Mouse (Mus musculus) lung, postnatal 4 days (tissue): ENCODE data around the gene Dnm3.

Source experiments
- DNase-seq, 2 experiments: peaks; one replicate each; pipeline ENCODE4 v3.0.0; 2021

The Dnm3 gene

DNA sequence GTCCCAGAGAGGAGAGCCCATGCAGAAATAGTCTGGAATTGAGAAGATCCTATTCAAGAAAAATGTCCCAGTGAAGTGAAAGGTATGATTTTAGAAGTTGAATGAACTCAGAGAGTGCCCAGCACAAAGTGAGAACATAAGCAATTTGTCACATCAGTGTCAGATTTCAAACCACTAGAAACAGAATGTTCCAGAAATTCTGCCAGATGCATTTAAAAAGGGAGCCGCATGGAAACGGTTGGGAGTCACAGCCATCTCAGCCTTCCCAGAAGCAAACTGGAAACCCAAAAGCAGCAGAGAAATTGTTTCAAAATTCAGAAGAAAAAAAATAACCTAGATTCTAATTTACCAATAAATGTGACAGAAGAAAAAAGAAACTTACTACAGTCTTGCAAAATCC lies 154.7 kb downstream of the Dnm3 start:
- DNase-seq = no peak

DNA sequence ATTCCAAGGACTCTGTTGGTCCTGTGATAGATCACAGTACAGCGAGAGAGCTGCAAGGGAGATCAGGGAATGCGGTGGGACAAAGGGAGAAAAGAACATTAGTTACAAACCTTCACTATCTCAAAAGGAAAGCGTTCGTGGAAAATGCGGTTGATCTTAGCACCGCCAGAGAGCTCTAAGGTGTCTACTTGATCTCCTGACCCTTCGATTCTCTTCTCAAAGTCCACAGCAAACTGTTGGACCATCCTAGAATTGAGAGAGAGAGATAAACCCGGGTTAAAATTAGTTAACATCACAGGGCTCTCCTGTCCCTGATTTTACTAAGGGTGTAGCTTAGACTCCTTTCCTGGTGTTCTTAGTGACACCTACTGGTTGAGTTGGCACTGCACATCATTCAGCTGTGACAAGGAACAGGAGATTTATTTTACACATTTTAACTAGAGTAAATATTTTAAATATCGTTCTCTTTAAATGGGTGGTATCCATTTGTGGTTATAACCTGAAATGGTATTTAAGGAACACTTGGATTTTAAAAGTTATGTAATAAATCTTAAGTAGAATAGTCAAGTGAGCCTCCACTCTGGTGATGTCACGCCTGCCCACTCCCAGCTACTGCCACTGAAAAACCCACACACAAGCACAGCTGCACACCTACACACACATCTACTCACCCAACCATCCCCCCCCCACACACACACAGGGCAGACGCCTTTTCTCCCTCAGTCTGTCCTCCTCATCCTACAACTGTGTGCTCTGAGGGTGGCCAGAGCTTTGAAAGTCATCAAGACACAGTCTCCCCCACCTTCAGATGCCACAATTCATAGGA lies 164.2 kb downstream of the Dnm3 start:
- peak in 1 of 2 experiments; percentile 26 for DNase-seq

DNA sequence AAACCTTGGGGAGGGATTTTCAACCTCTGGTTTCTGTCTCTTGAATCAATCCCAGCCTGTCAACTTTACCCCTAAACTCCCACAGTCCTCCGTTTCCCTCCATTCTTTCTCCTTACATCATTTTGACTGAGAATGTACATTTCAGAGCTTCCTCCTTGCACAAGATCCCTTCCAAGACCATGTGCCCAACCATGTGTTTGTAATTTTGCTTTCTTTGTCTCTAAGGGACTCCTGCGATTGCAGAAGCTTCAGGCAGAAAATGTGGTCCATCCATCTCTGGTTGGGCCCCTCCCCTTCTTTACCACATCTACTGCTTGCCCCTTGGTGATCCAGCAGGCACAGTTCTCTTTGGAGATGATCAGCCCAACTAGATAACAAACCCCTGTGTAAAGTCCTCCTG lies 165.2 kb downstream of the Dnm3 start:
- no peak for DNase-seq

DNA sequence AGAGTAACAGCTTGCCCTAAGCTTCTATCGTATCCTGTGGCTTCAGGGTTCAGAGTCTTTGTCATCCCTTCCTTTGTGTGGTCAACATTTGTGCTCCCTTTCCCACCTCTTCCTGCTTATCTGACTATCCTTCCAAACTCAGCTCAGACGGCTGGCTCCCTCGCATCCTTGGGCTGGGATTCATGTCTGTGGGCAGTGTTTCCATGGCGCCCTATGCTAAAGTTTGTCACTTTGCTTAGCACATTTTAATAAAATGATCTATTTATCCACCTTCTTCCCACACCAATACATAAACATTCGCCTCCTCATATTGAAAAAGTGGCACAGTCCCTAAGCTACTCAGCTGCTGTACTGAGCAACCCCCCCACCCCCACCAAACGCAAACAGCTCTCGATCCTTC lies 165.7 kb downstream of the Dnm3 start:
- no peak for DNase-seq

DNA sequence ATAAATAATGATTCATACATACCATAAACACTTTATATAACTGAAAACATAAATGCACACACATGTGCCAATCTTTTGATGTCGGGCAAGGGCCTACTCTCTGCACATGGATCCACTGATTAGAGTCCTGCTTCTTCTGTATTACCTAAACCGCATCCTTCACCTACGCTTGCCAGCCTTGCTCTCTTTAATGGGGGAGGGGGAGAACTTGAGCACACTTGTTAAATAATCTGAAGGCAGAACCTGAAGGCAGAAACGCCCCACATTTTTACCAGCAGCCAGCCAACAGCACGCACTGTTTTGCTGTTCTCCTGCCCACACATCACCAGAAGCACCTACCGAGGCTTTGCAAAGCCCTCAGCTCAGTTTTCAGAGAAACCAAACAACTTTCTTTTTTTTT lies 172.6 kb downstream of the Dnm3 start:
- no peak for DNase-seq

DNA sequence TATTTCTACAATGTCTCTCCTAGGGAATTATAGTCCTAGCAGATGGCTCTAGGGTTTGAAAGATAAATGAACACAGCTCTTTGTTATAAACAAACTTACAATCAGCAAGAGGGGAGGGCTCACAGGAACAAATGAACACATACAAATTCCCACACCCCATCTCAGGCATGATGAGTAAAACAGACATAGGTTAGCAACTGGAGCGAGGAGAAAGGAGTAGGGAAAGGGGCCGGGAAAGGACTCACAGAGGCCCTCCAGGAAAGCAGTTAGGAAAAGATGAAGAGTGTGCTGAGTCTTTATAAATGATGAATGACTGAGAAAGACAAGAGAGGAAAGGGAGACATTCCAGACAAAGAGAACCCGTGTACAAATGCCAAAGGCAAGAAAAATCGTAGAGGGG lies 175.4 kb downstream of the Dnm3 start:
- no peak for DNase-seq

DNA sequence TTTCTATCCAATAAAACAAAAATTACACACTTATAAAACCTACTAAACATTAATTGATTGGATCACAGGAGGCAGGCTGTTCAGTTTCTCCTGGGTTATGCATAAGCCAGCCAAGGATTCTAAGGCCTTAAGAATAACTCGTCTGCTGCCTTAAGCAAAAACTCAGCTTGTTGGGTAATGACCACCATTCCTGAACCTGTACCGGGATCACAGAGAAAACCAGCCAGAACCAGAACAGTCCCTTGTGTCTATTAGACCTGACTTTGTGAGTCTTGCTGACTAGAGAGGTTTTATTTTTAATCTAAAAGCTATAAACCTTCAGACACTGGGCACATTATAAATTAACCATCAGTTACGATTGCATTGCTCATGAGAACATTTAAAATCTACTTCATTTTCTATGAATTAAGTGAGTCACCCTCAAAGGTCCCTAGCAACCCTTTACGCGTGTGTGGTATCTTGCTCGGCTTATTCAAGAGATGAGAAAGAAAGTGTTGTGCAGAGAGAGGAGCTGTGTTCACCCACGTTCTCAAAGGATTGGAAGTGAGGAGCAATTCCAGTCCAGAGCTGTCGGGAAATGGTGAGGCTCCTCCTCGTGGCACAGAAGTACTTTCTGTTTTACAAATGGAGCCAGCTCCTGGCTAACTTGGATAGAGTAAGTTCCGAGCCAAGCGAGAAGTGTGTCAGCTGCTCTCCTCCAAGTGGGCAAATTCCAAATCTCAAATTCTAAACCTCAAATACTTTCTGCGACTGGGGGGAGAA lies 178.1 kb downstream of the Dnm3 start:
- no peak for DNase-seq

- no peak for DNase-seq
Observed at GRCm38 (mm10) chr1:162298527-162298926, 179.3 kb downstream of the Dnm3 start.

GRCm38 (mm10) chr1:162295443-162295842 lies 182.4 kb downstream of the Dnm3 start:
- no peak for DNase-seq

GRCm38 (mm10) chr1:162294572-162294910 lies 183.3 kb downstream of the Dnm3 start:
- no peak for DNase-seq

DNA sequence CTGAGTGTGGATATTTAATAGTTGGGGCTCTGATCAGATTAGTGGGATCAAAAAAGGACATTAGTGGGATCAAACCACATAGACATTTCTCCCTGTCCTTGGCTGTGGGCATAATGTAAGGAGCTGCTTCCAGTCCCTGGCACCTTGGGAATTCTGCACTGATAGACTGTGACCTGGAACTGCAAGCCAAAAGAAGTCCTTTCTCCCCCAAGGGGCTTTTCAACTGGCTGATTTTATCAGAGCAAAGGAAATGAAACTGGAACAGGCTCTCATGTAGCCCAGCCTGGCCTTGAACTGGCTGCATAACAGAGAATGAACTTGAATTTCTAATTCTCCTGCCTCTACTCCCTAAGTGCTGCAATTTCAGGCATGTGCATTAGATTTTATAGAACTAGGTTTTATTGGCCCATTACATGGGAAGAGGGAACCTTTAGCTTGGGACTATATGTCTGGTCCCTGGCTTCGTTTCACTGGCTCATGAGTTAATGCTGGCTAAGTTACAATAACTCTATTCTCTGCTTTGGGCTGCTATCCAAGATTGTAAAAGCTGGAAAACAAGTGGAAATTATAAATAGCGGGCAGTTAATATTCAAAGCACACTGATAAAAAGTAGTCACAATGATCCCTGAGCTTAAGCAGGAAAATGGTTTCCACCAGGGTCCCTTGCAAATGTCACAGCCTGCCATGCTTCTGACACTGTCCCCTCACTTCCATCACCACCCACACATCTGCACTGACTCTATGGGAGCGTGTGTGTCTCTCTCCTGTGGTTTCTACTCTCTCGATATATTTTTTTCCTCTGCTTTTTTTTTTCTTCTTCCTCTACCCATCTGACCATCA lies 183.9 kb downstream of the Dnm3 start:
- DNase-seq = no peak

DNA sequence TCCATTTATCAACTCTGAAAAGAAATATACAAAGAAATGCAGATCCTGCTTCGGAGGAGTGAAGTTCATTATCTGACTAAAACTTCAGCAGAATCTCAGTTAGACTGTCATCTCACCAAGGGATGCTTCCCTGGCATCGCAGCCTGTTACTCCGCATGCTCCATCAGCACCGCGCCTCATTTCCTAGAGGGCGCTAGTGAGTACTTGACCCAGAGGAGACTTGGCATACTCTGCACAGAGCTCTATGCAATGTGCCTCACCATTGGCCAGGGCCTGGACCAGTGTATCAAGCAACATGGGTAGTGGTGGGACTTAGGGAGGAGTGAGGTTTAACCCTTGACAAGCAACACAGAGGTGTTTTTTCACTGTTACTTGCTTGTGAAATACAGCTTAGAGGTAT lies 190.9 kb downstream of the Dnm3 start:
- peak in 1 of 2 experiments; percentile 33 for DNase-seq

DNA sequence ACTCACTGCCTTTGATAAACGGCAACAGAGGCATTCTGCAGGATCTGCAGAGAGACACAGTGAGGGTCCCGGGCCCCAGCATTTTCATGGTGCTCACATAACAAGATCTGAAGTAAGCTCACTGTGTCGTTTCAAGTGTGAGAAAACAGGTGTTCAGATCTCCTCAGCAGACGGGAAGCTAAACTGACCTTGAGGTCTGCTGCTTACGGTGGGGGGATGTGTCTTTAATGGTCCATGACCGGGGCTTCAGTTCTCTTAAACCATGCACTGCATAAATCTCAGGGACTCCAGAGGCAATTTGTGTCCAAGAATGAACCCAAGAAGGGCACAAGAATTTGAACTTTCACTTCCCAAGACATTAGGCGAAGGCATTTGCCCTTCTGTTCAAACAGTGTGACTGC lies 195.9 kb downstream of the Dnm3 start:
- no peak for DNase-seq

GRCm38 (mm10) chr1:162280052-162280451 lies 197.8 kb downstream of the Dnm3 start:
- DNase-seq = no peak

- DNase-seq = peak; percentile 55 to 62
Observed at GRCm38 (mm10) chr1:162276011-162276410, 201.8 kb downstream of the Dnm3 start.

DNA sequence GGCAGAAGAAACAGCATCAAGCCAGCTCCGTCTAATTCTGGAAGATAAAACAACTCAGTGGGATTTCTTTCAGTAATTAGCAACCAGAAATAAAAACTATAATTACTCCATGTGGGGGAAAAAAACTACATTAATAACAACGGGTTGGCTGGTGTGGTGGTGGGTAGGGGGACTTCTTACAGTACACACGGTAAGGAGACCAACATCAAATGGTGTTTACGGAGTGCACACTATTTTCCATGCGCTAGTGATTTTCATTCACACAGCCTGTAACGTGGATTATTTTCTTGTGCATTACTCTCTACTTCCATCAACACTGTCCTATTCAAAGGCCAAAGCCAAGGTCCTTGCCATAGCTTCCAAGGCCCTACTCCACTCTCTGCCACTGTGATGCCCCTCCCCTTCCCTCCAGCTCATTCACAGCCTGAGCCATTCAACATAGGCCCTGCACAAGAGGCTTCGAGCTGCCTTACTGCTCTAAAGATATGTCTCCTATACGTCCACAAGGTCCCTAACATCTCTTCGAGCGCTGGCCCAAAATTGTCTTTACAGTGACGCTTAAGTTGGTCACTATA lies 203.1 kb downstream of the Dnm3 start:
- DNase-seq = no peak

- peak in 1 of 2 experiments; percentile 31 for DNase-seq
Observed at GRCm38 (mm10) chr1:162256912-162257607, 220.8 kb downstream of the Dnm3 start.

GRCm38 (mm10) chr1:162254944-162255343 lies 222.9 kb downstream of the Dnm3 start:
- DNase-seq = no peak

- DNase-seq = no peak
Observed at GRCm38 (mm10) chr1:162253971-162254641, 223.7 kb downstream of the Dnm3 start.

- DNase-seq = no peak
Observed at GRCm38 (mm10) chr1:162252869-162253268, 225.0 kb downstream of the Dnm3 start.

- DNase-seq = no peak
Observed at GRCm38 (mm10) chr1:162247216-162247615, 230.6 kb downstream of the Dnm3 start.

- no peak for DNase-seq
Observed at GRCm38 (mm10) chr1:162243651-162243990, 234.2 kb downstream of the Dnm3 start.
